Mouse (Mus musculus) MN1 (cell line): ENCODE results near the gene Zbtb48.

Source experiments
- DNase-seq: peaks from one replicate; pipeline ENCODE4 v3.0.0-alpha.2; 2016; ENCODE audit warnings: low spot score

The Zbtb48 gene

DNA sequence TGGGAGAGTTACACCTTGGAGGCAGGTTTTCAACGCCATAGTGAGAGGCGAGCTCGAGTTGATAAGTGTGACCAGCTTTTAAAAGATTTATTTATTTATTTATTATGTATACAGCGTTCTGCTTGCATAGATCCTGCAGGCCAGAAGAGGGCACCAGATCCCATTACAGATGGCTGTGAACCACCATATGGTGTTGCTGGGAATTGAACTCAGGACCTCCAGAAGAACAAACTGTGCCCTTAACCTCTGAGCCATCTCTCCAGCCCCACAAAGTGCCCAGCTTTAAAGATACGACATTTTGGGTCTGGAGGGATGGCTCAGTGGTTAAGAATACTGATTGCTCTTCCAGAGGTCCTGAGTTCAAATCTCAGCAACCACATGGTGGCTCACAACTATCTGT lies 1.6 kb upstream of the Zbtb48 start:
- peak; percentile 21 for DNase-seq

DNA sequence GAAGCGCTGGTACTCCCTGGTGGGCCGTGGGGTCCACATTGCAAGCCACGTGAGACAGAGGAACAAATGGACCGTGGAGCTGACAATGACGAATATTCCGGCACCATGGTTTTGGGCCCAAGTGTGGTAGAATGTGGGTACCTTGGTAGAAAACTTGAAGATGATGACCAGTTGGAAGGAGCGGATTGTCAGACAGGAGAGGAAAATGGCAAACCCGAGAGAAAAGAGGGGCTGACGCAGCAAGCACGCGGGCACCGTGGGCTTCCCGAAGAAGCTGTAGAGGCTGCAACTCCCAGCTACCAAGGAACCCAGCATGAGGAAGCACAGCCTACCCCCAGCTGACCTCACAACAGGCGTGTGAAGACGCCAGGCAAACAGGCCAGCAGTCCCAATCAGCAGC lies 985 bp upstream of the Zbtb48 start:
- DNase-seq, result no peak

DNA sequence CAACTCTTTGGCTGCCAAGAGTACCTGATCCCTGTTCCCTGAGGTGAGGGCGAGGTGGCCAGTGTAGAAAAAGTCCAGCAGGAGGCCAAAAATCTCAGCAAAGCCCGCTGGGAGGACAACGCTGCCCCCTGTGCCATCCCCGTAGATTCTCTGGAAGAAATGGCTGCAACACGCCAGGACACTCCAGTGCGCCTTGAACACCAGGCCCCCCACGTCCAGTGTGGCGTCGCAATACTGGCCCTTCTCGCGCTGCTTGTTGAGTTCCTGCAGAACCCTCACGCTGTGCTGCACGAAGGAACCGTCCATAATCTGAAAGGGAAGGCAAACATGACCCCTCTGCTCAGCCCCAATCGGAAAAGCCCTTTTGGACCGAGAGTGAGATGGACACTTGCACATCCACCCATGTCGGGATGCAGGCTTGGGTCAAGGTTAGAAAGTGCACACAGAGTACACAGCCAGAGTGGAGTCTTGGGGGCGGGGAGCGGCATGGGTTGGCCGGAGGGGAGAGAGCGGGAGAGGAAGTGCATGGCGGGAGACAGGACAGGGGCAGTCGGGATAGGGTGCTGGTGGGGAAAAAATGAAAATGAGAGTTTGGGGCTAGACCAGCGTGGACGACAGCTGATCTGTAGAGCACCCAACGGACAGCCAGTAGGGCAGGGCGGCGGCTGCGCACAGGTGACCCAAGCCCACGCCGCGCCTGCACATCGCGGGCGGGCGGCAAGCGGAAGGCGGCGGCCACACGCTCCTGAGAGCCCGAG lies 541 bp downstream of the Zbtb48 start:
- peak; percentile 36 for DNase-seq

DNA sequence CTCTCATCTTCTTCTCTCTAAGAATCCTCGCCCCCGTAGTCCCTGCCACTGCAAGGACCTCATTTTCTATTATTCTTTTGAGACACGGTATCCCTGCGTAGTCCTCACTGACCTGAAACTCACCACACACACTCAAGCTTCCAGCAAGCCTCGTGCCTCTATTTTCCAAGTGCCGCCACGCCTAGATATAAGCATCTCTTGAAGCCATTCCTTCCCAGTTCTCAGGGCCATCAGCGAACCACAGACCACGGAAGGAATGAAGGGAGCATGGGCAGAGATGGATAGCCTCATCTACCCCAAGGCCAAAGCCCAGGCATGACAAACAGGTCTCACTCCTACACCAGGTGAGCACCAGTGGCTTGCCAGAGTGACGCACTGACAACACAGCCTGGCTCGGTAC lies 2.9 kb downstream of the Zbtb48 start:
- DNase-seq, result no peak

DNA sequence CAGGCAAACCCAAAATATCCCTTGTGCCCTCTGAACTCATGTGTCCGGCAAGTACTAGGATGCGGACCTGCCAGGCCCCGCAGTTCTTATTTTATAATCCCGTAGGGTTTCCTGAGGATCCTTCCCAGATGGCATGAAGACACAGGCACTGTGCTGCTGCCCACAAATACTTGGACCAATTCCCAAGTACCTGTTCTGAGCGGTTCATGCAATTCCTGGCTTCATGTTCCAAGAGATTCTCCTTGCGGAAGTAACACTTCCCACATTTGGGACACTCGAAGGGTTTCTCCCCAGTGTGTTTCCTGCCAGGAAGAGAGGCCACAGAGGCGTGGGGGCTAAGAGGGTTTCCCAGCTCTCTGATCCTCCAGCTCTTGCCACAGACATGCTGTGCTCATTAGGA lies 5.0 kb downstream of the Zbtb48 start:
- DNase-seq, result no peak

DNA sequence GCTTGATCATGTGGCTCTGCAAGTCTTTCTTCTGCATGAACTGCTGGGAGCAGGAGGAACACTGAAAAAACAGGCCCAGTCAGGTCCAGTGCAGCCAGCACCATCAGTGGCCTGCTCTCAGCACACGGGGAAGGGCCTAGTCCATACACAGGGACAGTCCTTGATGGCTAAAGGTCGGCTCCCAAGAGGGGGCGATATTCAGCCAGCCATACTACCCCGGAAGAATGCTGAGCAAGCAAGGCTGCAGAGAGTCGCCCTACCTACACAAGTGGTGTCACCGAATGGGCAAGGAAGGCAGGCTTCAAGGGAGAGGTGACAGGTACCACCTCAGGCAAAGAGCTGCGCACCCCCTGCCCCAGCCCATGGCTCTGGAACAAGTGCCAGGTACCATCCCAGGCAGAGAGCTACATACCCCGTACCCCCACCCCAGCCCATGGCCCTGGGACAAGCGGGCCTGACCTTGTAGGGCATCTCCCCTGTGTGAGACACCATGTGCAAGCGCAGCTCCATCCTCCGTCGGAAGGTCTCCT lies 5.8 kb downstream of the Zbtb48 start:
- DNase-seq, result no peak

DNA sequence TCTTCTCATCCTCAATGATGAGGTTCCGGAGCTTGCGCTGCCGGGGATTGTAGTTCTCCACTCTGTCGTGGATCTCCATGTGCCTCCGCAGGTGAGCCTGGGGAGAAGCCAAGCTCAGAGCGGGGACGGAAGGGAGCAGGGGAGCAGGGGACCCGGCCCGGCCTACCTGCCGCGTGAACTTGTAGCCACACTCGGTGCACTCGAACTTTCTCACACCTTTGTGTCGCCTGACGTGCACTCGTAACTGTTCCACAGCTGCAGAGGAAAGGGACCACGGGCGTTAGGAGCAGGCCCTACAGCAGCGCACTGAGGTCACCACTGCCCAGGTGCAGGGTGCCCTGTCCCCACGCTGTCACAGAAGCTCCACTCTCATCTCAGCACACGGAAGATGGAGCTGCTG lies 7.4 kb downstream of the Zbtb48 start:
- no peak for DNase-seq

DNA sequence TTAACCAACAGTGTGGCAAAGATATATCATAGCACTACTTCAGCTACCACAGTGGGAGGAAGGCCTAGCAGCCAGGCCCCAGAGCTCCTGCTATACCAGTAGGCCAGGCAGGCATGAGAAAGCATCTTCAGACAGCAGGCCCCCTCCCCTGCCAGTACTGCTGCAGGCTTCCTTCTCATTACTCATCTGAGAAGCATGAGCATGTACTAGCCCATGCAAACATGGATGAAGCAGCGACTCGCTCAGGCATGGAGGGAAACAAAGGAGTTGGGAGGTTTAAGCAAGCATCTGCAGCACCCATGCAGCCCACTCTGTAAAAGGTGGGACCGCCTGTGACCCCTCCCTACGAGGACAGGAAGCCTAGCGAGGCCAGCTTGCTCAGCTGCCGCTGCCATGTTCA lies 8.4 kb downstream of the Zbtb48 start:
- DNase-seq, result no peak

DNA sequence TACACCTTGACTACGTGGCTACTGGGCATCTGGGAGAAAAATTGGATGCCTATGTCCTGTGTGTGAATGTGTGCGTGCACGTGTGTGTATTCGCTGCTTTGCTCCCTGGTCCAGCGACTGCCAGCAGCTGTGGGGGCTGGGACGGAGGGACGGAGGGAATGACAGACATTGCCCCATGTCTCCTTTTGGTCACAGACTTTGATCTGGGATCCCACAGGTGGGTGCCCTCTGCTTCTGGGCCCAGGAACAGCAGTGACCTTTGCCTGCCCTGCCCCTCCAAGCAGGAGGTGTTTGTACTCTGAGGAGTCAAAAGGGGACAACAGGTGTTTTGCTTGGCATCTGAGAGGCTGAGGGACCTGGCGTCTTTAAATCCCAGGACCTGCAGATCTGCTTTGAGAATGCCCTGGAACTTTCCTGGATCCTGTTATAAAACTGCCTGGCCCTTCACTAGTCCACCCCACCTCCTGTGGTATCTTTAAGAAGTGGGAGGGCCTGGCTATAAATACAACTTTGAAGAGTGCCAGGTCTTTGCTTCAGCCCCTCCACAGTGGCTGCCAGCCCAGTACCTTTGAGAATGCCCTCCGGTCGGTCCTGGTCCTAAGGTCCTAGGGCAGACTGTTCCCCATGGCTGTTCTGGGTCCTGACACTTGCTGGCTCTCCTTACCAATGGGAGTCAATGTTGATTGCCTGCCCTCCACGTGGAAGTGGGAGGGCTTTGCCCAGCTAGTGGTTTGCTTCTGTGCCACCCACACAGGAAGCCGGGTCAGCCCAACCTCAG lies 14.2 kb downstream of the Zbtb48 start:
- DNase-seq, result no peak

DNA sequence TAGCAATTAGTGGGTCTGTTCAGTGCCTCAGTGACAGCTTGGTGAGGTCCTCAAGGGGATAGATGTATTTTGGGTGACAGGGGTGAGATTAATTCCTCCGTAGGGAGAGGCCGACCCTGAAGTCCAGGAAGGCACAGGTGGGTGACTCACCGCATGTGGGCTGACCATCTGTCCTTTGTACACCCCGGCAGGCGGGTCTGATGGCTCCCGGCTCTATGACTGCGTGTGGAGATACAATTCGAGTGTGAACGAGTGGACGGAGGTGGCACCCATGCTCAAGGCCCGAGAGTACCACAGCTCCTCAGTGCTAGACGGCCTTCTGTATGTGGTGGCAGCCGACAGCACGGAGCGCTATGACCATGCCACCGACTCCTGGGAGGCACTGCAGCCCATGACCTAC lies 15.4 kb downstream of the Zbtb48 start:
- no peak for DNase-seq

DNA sequence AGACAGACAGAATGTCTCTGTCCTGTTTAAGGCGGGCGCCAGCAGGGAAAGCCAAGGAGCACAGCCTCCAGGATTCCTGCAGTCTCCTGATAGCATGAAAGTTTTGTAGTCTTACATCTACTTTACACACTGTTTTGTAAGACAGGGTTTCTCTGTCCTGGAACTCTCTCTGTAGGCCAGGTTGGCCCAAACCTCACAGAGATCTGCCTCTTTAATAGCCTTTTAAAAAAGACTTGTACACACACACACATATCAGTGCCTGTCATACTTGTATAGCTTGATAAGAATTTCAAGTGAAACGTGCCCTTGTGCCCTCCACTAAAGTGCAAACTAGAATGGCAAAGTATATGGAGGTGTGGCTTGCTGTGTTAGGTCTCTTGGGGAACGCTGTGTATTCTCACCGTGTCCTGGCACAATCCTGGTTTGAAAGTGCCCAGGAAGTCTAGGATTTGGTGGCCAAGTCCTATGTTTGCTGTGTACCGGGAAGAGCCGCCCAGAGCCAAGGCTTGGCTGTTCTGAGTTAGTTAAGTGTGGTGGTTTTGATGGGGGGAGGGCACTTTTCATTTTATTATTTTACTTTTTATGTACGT lies 16.2 kb downstream of the Zbtb48 start:
- DNase-seq, result no peak

DNA sequence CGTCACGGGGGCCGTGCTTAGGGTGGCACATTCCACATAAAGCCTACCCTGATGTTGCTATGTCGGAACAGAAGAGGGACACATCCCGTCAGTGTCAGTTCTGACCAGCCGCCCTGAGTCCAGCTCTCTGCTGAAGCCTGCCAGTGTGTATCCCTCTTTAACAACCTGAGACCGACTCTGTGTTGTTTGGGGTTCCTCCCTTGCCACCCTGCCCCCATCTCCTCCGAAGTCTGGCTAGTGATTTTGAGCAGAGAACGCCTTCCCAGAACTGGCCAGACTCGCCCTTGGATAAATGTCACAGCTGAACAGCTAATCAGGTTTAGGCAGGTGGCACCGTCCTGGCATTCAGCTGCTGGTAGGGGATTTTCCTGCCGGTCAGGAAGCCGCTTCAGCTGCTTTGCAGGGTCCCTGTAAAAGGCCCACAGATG lies 16.8 kb downstream of the Zbtb48 start:
- no peak for DNase-seq

DNA sequence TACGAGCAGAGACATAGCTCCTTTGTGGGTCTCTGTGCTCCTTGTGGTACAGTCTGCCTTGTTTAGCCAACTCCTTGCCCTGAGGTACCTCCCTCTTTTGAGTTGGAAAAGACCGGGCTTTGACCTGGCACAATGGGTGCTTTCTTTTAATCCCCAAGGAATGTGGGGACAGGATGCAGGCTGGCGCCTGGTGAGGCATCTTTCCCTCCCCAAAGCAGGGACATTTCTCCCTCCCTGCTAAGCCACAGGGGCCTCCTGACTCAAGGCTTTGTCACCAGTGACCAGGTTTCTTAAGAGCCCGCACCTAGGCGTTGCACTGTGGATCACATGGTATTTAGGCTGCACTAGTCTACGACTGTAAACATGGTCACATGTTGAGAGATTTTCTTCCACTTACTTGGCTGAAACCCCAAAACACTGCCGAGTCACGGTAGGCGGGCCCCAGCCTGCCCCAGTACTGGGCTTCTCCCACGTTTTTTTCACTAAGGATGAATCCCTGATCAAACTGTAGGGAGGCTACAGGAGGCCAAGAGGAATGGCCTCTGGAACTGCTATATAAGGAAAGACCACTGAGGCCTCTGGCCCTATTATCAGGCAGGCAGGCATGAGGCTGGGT lies 17.3 kb downstream of the Zbtb48 start:
- DNase-seq, result peak; percentile 50

DNA sequence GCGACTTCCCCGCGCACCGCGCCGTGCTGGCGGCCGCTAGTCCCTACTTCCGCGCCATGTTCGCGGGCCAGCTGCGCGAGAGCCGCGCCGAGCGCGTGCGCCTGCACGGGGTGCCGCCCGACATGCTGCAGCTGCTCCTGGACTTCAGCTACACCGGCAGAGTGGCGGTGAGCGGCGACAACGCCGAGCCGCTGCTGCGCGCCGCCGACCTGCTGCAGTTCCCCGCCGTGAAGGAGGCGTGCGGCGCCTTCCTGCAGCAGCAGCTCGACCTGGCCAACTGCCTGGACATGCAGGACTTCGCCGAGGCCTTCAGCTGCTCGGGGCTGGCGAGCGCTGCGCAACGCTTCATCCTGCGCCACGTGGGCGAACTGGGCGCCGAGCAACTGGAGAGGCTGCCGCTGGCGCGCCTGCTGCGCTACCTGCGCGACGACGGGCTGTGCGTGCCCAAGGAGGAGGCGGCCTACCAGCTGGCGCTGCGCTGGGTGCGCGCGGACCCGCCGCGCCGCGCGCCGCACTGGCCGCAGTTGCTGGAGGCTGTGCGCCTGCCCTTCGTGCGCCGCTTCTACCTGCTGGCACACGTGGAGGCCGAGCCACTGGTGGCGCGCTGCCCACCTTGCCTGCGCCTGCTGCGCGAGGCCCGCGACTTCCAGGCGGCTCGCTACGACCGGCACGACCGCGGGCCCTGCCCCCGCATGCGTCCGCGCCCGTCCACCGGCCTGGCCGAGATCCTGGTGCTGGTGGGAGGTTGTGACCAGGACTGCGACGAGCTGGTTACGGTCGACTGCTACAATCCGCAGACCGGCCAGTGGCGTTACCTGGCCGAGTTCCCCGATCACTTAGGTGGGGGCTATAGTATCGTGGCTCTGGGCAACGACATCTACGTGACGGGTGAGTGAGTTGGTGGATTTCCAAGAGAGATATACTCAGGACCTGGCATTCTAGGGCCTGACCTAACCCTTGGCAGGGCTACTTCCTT lies 18.1 kb downstream of the Zbtb48 start:
- DNase-seq, result peak; percentile 66

DNA sequence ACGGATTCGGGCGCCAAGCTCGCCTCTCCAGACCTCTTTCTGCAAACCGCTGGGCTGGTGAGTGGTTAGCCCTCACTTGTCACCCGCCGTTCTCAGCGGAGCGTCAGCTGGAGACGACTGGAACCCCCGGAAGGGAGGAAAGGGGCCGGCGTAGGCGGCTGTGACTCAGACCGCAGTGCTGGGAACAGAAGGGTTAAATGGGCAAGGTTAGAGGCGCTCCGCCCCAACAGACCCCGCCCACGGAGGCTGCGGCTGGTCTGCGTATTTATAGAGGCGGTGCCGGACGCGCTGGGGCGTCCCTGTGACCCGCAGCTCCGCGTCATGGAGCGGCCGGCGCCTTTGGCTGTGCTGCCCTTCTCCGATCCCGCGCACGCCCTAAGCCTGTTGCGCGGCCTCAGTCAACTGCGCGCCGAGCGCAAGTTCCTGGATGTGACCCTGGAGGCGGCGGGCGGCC lies 18.8 kb downstream of the Zbtb48 start, which contains the start of gene Klhl21:
Gene Klhl21 (plus strand): TSS at position 182 of the 454 bp plus-strand sequence.
- DNase-seq, result peak; percentile 94

DNA sequence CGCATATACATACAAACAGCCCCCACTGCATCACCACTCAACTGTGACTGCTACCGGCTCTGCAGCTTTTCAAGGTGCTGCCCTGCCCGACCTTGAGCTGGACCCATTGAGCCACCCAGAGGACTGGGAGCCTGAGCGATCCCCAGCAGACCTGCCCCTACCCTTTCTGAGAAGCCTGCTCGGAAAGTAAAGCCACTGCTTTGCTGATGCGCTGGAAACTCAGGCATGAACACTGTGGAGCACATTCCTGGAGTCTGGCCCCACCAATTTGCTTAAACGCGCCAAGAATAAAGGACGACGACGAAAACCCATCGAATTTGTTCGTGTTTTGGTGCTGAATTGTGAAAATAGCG lies 19.3 kb downstream of the Zbtb48 start:
- no peak for DNase-seq

DNA sequence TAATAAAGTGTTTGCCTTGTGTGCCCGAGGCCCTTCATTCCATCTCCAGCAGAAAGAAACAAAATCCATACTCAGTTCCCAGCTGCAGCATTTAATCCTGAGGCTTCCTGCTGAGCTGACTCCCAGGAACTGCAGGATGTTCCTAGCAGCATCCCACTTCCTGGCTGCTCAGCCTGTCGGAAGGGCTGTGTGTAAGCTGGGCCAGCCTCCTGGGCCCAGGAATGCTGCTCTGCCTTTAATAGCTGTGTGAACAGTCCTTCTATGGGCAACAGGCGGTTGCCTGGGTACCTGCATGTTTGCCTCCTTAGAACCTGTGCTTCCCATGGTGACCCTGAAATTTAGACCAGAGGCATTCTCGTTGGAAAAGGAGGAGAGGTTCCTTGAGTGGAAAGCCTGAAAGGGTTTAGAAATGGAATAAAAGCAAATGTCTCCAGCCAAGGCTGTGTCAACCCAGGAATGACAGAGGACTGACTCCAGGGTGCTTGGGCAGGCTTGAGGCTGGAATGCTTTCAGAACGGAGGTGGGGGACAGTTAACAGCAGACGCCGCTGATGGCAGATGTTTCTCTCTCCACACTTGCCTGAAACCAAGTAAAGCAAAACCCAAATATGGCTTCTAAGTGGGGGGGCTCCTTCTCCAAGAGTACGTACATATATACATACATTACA lies 19.9 kb downstream of the Zbtb48 start:
- peak; percentile 62 for DNase-seq

DNA sequence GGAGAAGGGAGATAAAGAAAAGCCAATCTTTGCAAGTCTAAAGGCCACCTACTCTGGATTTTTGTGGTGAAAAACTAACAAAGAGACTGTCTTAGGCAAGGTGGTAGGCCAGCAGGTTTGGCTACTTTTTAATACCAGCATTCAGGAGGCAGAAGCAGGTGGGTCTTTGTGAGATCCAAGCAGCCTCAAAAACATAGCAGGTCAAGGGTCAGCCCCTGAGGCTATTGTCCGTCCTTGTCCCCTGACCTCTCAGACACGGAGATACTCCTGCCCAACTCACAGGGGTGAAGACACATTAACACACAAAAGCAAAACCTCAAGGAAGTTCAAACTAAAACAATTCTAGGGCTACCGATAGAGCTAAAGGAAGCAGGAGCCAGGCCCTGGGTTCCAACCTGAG lies 20.7 kb downstream of the Zbtb48 start:
- DNase-seq, result no peak

DNA sequence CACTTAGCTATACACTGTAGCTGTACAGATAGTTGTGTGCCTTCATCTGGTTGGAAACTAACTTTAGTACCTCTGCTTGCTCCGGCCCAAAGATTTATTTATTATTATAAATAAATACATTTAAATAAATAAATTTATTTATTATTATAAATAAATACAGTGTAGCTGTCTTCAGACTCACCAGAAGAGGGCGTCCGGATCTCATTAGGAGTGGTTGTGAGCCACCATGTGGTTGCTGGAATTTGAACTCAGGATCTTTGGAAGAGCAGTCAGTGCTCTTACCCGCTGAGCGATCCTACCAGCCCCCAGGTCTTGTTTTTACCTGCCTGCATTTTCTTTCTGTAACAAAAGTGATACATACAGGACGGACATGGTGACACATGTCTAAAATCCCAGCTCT lies 21.3 kb downstream of the Zbtb48 start:
- no peak for DNase-seq

DNA sequence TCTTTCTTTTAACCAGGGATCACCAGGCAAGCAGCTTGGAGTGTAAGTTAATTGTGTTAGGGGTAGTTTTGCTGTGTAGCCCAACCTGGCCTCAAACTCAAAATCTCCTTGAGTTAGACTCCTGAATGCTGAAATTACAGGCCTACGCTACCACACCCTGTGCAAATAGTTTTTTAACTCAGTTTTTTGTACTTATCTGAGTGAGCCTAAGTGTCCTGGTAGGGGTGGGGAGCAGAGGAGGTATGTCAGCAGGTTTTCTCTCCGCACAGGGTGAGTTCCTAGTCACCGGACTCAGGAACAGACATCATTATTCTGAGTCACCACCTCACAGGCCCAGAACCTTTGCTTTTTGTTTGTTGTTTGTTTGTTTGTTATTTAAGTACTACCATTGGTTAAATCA lies 25.4 kb downstream of the Zbtb48 start:
- no peak for DNase-seq

DNA sequence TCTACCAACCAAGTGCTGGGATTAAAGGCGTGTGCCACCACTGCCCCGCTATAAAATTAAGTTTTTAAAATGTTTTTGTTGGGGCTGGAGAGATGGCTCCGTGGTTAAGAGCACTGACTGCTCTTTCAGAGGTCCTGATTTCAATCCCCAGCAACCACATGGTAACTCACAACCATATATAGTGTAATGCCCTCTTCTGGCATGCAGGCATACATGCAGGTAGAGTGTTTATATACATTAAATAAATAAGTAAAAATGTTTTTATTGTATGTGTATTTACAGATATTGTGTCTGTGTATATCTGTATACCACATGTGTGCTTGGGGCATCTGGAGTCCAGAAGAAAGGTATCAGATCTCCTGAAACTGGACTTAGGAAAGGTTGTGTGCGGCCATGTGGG lies 26.1 kb downstream of the Zbtb48 start:
- DNase-seq, result no peak
